Mouse (Mus musculus) cerebellum, adult 2 months (tissue): ENCODE results near the gene Ints3.

ENCODE experiments used
- CTCF ChIP-seq: fragments of 200-500 bp; IDR thresholded peaks from 2 replicates; pipeline ENCODE4 v1.5.1; 2011; ENCODE audit warnings: low read depth, mild to moderate bottlenecking, control low read depth, low read length, moderate library complexity, borderline replicate concordance; ENCODE audit not compliant: insufficient read depth
- POLR2A ChIP-seq: fragments of 200-500 bp; IDR thresholded peaks from 2 replicates; pipeline ENCODE4 v1.6.1; 2011; ENCODE audit warnings: low read length, control low read depth, borderline replicate concordance; ENCODE audit not compliant: insufficient read depth

- TF ChIP-seq CTCF (no peak), POLR2A (no peak)
Measured at GRCm38 (mm10) chr3:90440756-90441155, 7.3 kb upstream of the Ints3 start.
